Mouse (Mus musculus): ENCODE results near the gene Dgke.

GRCm38 (mm10) chr11:88988956-88989355 is 77.7 kb downstream of the Dgke start:
- TF ChIP-seq CTCF (IDR thresholded peaks at IDR 0.05; ENCODE audit: control insufficient read depth, insufficient read depth, insufficient read length) (no peak), USF1 (IDR thresholded peaks at IDR 0.05; ENCODE audit: low read depth) (no peak)
